Mouse (Mus musculus) MEL (cell line): ENCODE results near the gene Mycbp2. TPM values are rescaled to one million over a fixed set of nuclear protein-coding genes. Genes with fewer than 3 reads are reported as not detected.

Source experiments
- RCOR1 ChIP-seq: IDR thresholded peaks from 2 replicates; pipeline ENCODE4 v1.6.1; 2012; ENCODE audit warnings: low read depth, mild to moderate bottlenecking, inconsistent platforms, low read length, improper control_type of control experiment
- ZC3H11A ChIP-seq: IDR thresholded peaks from 2 replicates; pipeline ENCODE4 v1.6.1; 2012; ENCODE audit warnings: low read depth, mild to moderate bottlenecking, inconsistent platforms, low read length, improper control_type of control experiment
- ZNF384 ChIP-seq: IDR thresholded peaks from 2 replicates; pipeline ENCODE4 v1.6.1; 2012; ENCODE audit warnings: low read depth, mild to moderate bottlenecking, inconsistent platforms, low read length, improper control_type of control experiment
- polyA plus RNA-seq, 2 experiments: library from polyadenylated mRNA; stranded (reverse) in 1 of 2; unstranded in 1 of 2; fragments of >175 nt in 1 of 2; fragments of >200 nt in 1 of 2; gene quantifications; 2 replicates each; pipeline versions ENCODE4 v1.2.1 to v1.2.4; 2012; ENCODE audit warnings: low replicate concordance in 2 of 2, low read depth in 1 of 2; ENCODE audit not compliant: insufficient read length in 2 of 2, insufficient read depth in 1 of 2, missing spikeins in 1 of 2
- total RNA-seq: library from RNA; depleted of rRNA; stranded (reverse); fragments of 300-350 nt; gene quantifications from 2 replicates; pipeline ENCODE4 v1.2.3, GENCODE M21; 2012; rRNA removed

Gene Mycbp2
- total and polyA plus RNA-seq, 3 experiments: 9.1 to 28.0 (median 23.4) TPM

GRCm38 (mm10) chr14:103065294-103066167, 281.1 kb downstream of the Mycbp2 start (continued):
- TF ChIP-seq ZC3H11A: peak; percentile 89
- no peak for TF ChIP-seq RCOR1
- peak; percentile 59; the same call in 1 of the 2 replicates for TF ChIP-seq ZNF384

Other genes starting within 250 kb of the Mycbp2 start
- gene Fbxl3, start 247.2 kb downstream of the Mycbp2 start, total RNA-seq: 14.6 and 15.0 TPM in 2 replicates
- gene Fbxl3, start 247.2 kb downstream of the Mycbp2 start, polyA plus RNA-seq: 10 to 100 TPM in 1 of 2 experiments, not detected in 1; 28.4 TPM
- gene Scel, start 166.5 kb upstream of the Mycbp2 start, total RNA-seq: not detected in 2 replicates
- gene Scel, start 166.5 kb upstream of the Mycbp2 start, polyA plus RNA-seq: not detected